Mouse (Mus musculus): ENCODE data around the gene Abcb1b.
"Not testable (repeated sequence)": the region's sequence is repeated elsewhere in the genome, so short reads cannot be mapped to it uniquely, and the experiment has no call there.

Abcb1b gene

DNA sequence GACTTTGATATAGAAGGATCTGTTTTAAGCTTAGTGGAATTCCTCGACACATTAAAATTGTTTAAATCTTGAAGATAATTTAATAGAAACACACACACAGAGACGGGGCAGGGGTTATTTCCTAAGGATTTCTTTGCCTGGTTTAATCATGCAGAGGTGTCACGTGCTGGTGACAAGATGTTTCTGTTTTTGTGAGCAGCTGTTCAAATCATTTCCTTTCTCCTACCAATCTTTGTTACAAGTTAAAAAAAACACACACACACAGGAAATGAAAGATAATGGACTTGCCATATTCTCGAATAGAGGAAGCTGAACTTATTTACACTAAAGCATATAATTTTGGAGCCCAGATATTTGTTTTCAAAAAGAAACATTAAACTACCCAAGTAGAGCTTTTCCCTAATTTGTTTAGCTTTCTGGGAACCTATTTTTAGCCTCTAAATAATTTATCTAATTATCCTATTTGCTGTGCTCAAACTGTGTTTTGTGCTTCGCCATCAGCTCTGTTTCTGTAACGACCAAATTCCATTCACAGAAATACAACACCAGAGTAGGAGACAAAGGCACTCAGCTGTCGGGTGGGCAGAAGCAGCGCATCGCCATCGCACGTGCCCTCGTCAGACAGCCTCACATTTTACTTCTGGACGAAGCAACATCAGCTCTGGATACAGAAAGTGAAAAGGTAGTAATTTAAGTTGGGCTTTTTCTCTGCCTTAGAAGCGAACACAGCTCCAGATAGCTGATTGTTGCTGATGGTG lies 65.8 kb downstream of the Abcb1b start:
- DNase-seq (ENCODE audit: low read depth), result no peak

DNA sequence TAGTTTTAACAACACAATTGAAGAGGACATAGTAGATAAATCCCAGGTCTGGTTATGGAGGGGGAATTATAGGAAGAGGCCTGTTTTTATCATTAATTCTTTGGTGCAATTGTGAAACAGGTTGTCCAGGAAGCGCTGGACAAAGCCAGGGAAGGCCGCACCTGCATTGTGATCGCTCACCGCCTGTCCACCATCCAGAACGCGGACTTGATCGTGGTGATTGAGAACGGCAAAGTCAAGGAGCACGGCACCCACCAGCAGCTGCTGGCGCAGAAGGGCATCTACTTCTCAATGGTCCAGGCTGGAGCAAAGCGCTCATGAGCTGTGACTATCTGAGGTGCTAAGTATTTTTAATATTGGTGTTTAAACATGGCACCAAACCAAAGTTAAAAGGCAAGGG lies 67.7 kb downstream of the Abcb1b start:
- DNase-seq (ENCODE audit: low read depth), result not testable (repeated sequence)

DNA sequence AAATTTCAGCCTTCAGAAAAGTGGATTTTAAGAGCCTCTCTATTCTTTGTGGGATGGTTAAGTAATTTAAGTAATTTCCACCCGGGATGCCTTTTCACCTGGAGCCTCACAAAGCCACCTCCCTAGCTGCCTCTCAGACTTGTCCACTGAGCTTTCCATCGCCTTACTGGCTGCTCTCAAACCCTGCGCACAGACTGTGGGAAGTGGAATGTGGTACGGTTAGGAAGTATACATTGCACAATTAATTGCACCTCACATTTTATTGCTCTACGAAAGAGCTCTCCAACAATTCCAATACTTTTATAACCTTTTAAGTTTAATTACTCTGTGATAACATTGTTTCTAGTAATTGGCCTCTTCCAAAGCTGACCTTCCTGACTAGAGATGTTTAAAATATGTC lies 68.4 kb downstream of the Abcb1b start:
- no peak for DNase-seq (ENCODE audit: low read depth)

DNA sequence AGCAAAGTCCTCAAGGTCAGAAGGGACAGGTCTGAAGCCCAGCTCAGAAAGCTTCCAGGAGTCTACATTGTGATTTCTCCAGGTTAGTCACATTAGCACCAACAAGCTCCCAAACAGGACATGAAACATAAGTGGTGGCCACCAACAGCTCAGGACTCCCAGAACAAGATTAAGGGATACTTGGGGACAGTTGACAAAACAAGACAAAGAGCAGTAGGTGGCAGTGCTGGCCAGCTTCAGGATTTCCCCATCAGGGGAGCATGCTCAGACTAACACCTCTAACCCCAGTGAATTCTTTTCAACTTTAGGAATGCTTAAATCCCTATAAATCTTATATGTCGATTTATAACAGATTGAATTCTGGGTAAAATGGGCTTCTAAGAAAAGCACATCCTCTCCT lies 70.1 kb downstream of the Abcb1b start:
- no peak for DNase-seq (ENCODE audit: low read depth)

DNA sequence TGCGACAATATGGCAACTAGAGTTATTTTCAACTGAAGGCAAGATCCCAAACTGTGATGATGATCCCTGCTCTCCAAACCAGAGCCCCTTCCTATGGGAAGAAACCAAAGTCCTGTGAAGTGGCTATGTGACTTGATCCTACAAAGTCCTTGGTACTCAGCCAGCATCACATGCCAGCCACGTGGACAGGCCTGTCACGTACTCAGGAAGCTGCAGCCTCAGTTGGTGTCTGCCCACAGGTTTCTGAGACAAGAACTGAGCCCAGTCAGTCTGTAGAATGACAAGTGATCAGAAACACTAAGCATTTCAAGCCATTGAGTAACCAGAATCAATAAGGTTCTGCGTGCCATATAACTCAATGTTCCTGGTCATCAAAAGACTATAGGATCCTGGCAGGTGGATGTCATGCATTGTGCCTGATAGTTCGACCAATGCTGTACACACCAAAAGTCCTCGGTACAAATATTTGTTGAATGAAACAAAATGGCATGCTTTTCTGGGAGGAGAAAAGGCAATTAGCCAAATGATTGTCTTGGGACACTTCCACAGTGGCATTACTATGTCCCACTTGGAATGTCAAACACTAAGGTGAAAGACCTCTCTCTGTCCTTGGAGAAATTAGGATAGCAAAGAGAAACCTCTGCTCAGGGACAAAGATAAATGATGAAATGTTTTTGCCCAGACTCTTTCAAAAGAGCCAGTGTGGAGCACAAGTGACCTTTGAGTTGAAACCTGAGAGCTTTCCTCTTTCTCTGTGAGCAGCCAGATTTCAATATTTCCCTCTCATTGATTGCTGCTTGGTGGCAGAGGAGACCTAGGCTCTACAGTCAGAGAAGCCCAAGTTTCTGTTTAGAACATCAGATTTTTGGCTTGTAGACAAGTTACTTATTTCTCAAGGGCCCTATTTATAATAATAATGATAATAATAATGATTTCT lies 75.3 kb downstream of the Abcb1b start:
- no peak for DNase-seq (ENCODE audit: low read depth)

DNA sequence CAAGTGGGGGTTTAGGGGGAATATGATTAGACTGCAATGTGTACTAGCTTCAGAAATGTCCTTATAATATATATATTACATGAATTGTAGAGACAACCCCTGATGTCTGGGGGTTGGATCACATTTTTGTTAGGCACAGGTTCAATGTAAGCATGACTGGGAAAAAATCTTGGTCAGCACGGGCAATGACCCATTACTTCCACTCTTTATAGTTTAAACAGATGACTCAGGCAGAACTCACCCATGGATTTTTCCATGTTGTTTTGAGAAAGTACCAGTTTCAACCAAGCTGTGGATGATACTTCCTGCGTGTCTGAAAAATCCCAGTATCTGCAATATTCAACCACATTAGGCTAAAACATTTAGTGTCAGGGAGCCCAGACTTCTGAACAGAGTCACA lies 79.1 kb downstream of the Abcb1b start:
- no peak for DNase-seq (ENCODE audit: low read depth)

DNA sequence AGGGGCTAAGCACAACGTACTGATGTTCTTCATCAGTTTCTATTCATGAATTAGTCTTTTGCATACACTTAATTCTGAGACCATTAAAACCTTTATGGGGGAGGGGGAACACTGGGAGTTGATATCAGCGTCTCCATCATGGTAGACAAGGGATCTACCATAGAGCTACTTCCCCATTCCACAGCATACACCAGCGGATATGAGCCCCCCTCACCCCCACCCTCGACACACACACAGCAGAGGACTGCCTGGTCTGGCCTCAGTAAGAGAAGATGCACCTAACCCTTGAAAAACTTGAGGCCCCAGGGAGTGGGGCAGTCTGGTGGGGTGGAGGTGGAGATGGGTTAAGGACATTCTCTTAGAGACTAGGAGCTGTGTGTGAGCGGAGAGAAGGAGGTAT lies 79.9 kb downstream of the Abcb1b start:
- DNase-seq (ENCODE audit: low read depth), result no peak

DNA sequence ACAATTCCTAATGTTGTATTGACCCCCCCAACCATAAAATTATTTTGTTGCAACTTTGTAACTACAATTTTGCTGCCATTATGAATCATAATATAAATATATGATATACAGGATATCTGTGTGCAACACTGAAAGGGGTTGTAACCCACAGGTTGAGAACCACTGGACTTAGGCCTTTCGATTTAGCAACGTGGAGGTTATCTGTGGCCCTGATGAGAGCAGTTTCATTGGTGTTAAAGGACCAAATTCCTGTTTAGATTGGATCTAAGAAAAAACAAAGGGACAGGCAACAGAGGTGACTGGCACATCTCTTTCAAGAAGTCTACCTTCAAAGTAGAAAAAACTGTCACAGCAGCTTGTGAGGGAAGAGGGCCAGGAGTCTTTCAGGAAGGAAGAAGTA lies 87.9 kb downstream of the Abcb1b start:
- DNase-seq (ENCODE audit: low read depth), result no peak

DNA sequence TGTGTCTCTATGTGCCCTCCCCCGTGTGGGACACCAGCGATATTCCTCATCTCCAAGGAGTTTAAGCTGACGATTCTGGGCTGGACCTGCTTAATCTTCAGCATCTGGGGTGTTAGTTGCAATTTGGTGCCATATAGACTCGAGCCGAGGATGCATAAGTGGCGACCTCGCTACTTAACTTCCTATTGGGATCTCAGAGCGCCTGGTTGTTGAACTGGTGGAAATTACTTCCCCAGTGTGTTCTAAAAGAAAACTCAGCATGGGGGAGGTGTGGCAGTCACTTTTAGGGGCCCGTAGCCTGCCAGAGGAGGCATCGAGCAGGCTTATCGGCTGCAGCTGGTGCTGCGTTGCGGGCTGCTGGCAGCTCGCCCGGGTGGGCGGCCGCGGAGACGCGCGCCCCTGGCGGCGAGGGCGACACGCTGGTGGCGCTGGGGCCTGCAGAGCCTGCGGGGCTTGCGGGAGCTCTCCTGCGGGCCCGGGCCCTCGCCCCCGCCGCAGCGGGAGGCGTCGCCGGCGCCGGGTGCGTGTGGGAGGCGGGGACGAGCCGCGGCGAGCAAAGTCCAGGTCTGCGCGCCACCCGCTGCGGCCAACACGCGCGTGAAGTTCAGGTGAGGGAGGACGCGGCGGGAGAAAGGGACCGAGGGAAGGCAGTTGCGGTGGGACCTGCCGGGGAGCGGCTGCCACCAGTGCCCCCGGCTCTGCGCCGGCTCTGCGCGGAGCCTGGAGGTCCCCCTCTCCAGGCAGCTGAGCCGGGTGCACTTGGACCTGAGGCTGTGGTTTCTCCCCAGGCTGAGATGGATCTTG lies 95.6 kb downstream of the Abcb1b start, which contains the start of gene Abcb4:
Gene Abcb4 (plus strand): TSS at position 418 of the 804 bp plus-strand sequence.
- no peak for DNase-seq (ENCODE audit: low read depth)

DNA sequence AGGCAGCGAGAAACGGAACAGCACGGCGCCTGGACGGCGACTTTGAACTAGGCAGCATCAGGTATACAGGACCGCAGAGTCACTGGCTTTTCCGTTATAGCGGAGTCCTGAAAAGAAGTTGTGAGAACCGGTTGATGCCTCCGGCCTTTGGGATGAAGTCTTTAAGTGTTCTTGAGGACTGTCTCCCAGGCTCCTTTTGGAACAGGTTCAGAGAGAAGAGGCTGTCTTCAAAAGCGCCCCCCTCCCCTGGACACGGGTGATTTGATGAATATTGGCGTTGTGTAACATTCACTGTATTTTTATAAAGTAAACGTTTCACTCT lies 96.1 kb downstream of the Abcb1b start:
- no peak for DNase-seq (ENCODE audit: low read depth)

DNA sequence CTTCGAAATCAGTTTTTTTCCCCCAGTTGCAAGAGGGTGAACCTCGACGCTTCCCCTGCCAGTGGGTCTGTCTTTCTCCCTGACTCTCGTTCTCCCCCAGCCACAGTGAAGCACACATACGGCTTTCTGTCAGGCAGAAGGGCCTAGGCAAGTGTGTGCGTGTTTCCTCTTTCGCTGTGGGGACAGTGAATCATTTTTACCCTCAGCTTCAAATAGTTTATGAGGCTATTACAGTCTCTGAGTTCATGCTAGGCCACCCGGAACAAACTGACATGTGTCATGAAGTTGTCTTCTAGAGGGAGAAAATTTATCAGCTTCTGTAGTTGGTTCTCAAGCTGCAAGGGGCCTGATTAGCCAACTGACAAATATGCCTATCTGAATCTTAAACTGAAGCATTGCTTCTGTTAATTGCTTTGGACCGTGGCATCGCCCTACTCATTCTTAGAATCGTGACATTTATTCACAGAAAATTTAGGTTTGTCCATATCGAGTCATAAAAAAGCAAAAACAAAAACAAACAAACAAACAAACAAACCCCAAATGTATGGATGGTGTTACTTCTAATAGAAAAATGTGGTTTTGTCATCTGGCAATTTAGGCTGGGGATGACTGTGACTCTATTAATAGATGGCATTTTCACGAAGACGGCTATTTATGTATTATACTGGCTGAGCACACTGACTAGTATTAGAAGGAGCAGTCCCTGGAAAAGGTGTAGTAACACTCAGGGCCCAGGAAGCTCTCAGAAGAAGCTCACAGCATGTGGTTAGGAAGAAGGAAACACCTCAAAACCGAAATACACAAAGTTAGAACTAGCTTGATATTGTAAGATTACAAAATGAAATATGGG lies 96.9 kb downstream of the Abcb1b start:
- DNase-seq (ENCODE audit: low read depth), result no peak

DNA sequence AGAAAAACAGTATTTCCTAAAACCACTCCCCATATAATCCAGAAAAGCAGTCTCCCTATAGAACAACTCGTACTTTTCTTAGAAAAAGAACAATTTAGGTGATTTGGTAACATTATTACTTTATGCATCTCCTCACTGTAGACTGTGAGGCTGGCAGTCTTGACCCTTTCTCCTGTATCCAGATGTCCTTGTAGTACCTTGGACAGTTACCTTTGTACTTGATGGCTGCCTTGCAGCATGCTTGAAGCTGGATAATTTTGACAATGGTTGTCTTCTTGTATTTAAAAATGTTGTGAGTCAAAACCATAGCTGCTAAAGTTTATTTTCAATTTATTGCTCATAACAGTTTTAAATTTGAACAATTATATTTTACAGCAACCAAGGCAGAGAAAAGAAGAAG lies 98.3 kb downstream of the Abcb1b start:
- no peak for DNase-seq (ENCODE audit: low read depth)

DNA sequence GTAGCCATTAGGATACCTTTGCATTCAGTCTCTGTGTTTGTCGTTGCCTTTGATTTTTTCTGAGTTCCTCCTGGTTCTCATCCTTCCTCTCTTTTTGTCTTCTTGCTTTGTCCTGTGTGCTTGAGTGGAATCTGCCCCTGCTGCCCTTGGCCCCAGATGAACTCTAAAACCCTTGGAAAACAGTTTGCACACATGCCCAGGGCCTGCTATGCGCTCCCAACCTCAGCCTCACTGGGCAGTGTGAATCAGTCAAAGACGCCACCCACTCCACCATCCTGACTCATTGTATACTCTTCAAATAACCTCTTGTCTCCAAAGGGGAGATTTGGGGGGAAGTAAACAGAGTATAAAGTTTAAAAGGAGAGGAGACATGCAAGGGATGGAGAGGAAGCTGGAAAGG lies 100.3 kb downstream of the Abcb1b start:
- DNase-seq (ENCODE audit: low read depth), result no peak

DNA sequence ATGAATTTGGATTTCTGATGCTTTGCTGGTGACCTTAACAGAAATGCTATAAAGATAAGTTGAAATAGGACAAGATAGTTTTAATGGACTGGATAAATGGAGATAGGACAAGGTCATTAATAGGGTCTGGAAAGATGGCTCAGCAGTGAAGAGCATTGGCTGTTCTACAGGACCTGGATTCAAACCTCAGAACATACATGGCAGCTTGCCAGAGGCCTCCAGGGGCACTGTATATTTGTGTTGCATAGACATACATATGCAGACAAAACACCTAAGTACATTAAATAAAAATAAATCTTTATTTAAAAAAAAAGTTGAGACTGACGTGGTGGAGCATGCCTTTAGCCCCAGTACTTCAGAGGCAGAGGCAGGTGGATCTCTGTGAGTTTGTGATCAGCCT lies 103.1 kb downstream of the Abcb1b start:
- no peak for DNase-seq (ENCODE audit: low read depth)

DNA sequence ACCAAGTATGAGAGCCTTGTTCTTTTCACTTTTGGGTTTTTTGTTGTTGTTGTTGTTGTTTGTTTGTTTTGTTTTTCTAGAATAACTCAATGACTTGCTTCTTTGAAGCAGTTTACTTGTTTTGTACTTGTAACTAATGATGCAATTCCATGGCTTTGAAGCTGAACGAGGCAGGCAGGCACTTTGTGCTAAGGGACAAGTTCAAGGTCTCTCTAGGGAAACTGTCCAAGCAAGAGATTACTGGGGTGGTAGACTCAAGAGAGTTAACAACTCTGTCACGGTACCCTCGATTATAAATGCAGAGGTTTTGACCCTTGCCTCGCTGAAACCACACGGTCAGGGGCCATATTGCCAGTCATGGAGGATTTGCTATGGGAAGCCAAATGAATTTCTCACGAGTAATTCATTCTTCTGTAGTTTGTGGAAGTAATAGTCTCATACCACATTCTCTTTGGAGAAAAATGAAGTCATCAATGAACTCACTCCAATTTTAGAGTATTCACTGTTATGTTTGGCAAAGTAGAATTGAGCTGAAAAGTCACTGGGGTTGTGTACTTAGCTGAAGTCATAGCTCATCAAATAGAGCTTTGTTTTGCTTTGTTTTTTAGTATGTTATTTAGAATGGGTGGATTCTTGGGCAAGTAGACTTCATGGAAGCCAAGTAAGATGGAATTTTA lies 104.3 kb downstream of the Abcb1b start:
- no peak for DNase-seq (ENCODE audit: low read depth)

DNA sequence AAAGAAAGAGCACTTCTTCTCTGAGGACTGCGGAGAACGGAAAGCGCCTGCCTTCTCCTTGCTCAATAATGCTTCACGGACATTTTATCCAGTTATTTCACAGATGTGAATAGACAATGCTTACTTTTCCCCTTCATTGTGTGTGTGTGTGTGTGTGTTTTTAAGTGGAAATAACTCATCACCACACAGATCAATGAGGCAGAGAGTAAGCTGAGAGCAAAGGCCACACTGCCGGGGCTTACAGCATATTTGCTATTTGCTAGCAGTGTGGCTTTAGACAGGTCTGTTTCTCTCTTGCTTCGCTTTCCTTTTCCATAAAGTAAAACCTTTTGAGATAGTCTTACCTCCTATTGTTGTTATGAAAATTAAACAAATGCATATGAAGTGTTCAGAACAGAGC lies 106.6 kb downstream of the Abcb1b start:
- no peak for DNase-seq (ENCODE audit: low read depth)

DNA sequence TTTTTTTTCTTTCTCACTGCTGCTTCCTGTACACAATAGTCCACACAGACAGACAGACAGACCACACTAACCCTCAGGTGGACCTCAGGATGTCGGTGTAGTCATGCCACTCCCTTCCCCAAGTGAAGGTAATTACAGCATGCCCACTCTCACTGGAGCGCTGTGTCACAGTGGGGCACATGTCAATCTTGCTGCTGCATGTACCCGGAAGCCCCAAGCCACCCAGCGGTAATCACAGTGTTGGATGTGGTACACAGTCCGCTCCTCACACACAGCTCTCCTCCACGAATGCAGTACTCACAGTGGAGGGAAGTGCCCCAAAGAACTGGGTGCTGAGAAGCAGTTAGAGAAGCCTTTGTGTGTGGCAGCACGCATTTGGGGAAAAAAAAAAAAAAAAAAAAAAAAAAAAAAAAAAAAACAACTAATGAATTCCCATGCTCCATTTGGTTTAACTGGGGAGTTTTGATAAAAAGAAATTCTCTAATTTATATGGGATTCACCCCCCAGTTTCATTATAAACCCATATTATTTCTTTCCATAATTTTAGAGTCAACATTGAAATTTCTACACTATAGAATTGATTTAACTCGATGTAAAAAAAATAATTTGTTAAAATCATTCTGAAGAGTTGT lies 113.7 kb downstream of the Abcb1b start:
- no peak for DNase-seq (ENCODE audit: low read depth)

Measured in fibroblast of lung, adult 2 months (primary cell).